Mouse (Mus musculus): ENCODE results near the gene Pias3. TPM values are rescaled to one million over a fixed set of nuclear protein-coding genes. Genes with fewer than 3 reads are reported as not detected.
"Not testable (repeated sequence)": the region's sequence is repeated elsewhere in the genome, so short reads cannot be mapped to it uniquely, and the experiment has no call there.

Gene Pias3
- total RNA-seq, 1 experiment from 2014 or later, result 29.4 TPM

- no peak for ATAC-seq (ENCODE audit: extremely low read depth, insufficient number of reproducible peaks, low FRiP score, poor library complexity, severe bottlenecking)
Observed at GRCm38 (mm10) chr3:96719173-96719572, 23.0 kb downstream of the Pias3 start.

DNA sequence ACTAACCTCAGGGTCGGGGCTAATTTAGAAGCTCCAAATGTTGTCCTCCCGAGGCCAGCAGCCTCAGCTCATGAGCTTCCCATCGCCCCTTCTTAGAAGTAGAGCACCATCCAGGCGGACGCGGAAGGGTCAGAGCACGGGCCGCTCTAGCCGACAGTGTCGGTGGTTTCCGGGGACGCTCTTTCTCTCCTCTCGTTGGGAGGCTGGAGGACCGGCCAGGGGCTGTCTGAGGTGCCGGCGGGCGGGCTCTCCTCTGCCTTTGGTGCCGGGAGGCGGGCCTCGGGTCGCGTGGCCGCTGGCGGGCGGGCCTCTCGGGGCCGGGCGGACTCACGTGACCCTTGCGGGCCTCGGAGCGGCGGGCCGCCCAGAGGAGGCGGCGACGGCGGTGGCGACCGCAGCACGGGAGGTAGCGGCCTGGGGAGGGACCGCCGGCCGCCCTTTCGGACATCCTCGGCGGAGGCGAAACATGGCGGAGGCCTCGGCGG lies 31.2 kb downstream of the Pias3 start, which contains the start of the genes Polr3c and Rnf115:
Gene Polr3c (minus strand): TSS at position 286 of the 485 bp plus-strand sequence.
Gene Rnf115 (plus strand): TSS at position 322 of the 485 bp plus-strand sequence.
- ATAC-seq (ENCODE audit: extremely low read depth, insufficient number of reproducible peaks, low FRiP score, poor library complexity, severe bottlenecking), result peak; percentile 97

DNA sequence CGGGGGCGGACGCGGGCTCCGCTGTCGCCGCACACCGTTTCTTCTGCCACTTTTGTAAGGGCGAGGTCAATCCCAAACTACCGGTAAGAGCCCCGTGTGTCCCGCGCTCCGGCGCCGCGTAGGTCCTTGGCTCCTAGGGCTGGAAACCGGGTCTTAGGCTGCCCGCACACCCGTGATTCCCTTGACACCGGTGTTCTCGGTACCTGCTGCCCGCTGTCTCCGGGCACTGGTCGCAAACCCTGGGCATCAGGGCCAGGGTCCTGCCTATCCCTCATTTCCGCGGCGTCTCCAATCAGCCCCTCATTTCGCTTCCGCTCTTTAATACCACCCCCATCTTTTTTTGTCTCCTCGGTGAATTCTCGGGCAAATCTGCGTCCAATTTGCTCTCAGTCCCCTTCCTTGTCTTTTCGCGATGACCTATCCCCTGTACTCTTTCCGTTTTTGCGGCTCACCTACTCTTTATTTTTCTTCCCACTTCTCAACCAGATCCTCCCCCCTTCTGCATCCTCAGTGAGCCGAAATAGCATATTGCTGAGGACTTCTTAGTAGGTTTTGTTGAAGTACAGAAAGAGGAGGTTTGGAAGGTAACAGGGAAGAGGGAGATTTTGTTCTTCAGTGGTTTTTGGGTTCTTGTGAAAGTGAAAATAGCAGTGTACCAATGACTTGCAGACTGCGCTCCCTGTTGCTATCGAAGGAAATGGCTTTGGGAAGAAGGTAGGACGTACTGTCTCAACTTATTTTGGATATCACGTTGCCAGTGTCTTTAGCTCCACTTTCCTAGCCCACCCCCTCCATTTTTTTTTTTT lies 31.8 kb downstream of the Pias3 start:
- no peak for ATAC-seq (ENCODE audit: extremely low read depth, insufficient number of reproducible peaks, low FRiP score, poor library complexity, severe bottlenecking)

DNA sequence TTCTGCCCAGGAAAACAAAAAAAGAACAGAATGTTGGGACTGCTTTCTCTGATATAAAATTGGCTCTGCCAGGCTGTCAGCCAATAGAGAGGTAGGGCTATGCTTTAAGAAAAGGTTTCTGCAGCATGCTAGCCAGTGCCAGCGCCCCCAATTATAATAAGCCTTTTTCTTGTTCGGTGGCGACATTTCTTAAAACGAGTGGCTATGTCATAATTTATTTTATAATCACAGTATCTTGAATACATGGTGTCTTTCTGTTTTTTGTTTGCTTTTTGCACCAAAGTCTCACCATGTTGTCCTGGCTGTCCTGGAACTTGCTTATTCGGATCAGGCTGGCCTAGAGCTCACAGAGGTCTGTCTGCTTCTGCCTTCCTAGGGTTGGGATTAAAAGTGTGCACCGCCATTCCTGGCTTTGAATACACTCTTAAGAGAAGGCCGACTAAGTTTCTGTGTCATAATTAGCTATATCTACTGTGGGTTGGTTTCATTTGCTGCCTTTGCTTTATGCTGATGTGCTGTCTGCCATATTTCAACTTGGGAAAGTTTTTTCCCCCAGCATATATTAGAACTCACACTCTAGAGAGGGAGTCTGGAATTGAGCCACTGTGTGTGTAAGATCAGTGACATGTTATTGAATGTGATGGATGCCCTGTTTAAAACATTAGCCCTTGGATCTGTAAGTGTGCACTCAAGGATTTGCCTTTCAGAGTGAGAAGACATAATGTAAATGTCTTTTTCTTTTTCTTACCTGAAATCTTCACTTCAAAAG lies 32.6 kb downstream of the Pias3 start:
- no peak for ATAC-seq (ENCODE audit: extremely low read depth, insufficient number of reproducible peaks, low FRiP score, poor library complexity, severe bottlenecking)

DNA sequence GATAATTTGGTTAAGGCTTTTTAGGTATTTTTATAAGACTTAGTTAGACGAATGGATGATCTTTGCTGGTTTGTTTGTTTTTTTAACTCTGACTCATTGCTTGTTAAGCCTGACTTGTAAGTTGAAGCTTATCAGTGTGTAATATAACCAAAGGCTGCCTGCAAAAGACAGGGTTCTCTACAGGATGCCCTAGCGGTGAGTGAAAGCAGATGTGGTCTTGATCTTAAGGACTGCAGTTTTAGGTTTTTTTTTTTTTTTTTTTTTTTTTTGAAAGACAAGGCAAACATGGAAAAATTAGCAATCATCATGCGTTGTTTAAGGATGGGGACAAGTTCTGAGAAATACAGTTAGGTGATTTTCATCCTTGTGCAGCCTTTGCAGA lies 33.2 kb downstream of the Pias3 start:
- no peak for ATAC-seq (ENCODE audit: extremely low read depth, insufficient number of reproducible peaks, low FRiP score, poor library complexity, severe bottlenecking)

GRCm38 (mm10) chr3:96730785-96731184 lies 34.6 kb downstream of the Pias3 start:
- ATAC-seq (ENCODE audit: extremely low read depth, insufficient number of reproducible peaks, low FRiP score, poor library complexity, severe bottlenecking), result no peak

DNA sequence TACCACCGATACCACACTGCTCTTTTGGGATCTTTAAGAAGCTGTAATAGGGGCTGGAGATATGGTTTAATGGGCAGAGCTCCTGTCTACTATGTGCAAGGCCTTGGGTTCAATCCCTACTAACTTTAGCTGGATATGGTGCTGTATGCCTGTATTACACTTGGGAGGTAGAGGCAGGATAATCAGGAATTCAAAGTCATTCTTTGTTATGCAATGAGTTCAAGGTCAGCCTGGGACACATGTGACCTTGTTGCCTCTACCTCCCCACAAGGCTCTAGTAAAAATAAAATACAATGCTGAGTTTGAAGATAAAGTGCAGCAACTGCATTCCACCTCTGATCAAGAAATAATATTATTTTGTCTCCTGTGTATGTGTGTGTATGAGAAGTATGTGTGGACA lies 37.8 kb downstream of the Pias3 start:
- no peak for ATAC-seq (ENCODE audit: extremely low read depth, insufficient number of reproducible peaks, low FRiP score, poor library complexity, severe bottlenecking)

- ATAC-seq (ENCODE audit: extremely low read depth, insufficient number of reproducible peaks, low FRiP score, poor library complexity, severe bottlenecking), result no peak
Observed at GRCm38 (mm10) chr3:96735200-96735599, 39.0 kb downstream of the Pias3 start.

DNA sequence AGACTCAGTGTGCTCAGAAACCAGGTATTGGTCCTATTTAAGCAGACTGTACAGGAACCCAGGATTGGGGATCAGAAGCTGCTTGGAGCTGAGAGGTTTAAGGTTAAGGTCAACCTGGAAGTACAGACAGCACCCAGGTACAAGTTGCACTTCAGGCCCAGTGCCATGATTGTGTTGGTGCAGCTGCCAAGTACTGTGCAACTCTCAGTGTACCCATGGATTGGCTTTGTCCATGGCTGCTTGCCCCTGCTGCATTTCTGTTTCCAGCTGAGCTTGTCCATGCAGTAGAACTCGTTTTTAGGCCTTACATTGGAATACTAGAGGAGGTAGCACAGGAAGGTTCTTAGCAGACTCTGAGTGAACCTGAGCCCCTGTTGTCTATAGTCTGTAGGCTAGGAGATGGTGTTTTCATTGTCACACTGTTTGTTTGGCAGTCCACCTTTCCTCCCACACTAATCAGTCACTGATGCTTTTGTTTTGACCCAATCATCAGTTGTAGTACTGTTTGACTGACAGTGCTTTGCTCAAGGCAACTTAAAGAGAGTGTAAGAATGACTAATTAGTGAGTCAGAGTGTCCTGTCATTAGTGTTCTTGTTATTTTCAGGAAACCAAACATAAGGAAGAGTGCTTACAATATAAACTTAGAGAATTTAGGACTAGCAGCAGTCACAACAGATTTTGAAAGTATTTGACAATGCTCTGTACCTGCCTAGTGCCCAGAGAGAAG lies 41.0 kb downstream of the Pias3 start:
- ATAC-seq (ENCODE audit: extremely low read depth, insufficient number of reproducible peaks, low FRiP score, poor library complexity, severe bottlenecking), result no peak

DNA sequence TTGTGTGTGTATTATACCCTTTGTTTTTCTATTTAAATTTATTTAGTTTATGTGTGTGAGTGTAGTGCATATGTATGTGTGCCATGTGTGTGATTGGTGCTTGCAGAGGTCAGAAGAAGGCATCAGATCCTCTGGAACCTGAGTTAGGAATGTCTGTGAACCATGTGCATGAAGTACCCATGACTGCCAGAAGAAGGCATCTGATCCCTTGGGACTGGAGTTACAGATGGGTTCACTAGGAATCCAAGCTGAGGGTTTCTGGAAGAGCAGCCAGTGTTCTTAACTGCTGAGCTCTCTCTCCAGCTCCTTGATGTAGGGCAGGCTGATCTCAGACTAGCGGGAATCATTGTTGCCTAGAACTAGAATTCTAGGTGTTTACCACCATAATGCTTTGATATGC lies 41.8 kb downstream of the Pias3 start:
- ATAC-seq (ENCODE audit: extremely low read depth, insufficient number of reproducible peaks, low FRiP score, poor library complexity, severe bottlenecking), result no peak

- ATAC-seq (ENCODE audit: extremely low read depth, insufficient number of reproducible peaks, low FRiP score, poor library complexity, severe bottlenecking), result not testable (repeated sequence)
Observed at GRCm38 (mm10) chr3:96740279-96740678, 44.1 kb downstream of the Pias3 start.

DNA sequence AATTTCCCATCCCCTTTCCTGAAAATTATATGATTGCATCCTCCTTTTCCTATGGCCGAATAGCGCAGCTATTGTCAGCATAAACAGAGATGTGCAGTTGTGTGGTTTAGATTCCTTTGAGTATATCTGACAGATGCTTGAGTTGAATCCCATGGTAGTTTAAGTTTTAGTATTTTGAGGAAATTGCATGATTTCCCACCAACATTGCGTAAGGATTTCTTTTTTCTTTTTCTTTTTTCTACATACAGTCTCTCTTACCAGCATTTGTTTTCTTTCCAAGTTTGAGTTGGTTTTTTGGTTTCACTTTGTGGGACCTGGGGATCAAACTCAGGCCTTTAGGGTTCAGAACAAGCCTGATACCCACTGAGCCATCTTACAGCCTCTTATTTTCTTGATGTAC lies 48.2 kb downstream of the Pias3 start:
- ATAC-seq (ENCODE audit: extremely low read depth, insufficient number of reproducible peaks, low FRiP score, poor library complexity, severe bottlenecking), result no peak

DNA sequence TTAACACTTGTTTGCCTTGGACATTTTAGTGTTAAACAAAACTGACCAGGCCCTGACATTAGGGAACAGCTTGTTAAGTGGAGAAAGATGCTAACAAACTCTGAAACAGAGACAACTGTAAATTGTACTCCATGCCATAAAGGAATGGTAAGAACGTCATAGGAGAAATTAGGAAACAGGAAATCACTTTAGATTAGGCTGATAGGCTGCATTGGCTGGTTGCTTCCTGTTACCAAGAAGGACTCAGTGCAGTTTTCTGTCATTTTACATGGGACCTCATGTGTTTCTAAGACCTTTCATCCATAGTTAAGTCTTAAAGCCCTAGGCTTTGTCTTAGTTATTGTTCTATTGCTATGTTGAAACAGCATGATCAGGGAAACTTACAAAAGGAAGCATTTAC lies 50.6 kb downstream of the Pias3 start:
- no peak for ATAC-seq (ENCODE audit: extremely low read depth, insufficient number of reproducible peaks, low FRiP score, poor library complexity, severe bottlenecking)

Other genes starting within 250 kb of the Pias3 start
- gene BC107364, start 244.1 kb upstream of the Pias3 start, total RNA-seq (2017), result not detected in 2 replicates
- not detected in 2 replicates for gene Hfe2, start 171.2 kb upstream of the Pias3 start, total RNA-seq (2017)
- gene Txnip, start 138.4 kb upstream of the Pias3 start, total RNA-seq (2017), result 1,984 and 2,044 TPM in 2 replicates
- gene Gm16253, start 119.4 kb upstream of the Pias3 start, total RNA-seq (2017), result not detected in 2 replicates
- 63.6 and 63.9 TPM in 2 replicates for gene Polr3gl, start 102.2 kb upstream of the Pias3 start, total RNA-seq (2017)
- gene Ankrd34a, start 99.7 kb upstream of the Pias3 start, total RNA-seq (2017), result not detected in 2 replicates
- 0.23 TPM in 1 of 2 replicates, not detected in the other for gene Lix1l, start 95.2 kb upstream of the Pias3 start, total RNA-seq (2017)
- gene Rbm8a, start 66.5 kb upstream of the Pias3 start, total RNA-seq (2017), result 29.0 and 39.9 TPM in 2 replicates
- gene Pex11b, start 61.0 kb upstream of the Pias3 start, total RNA-seq (2017), result 15.1 and 19.3 TPM in 2 replicates
- 0.25 TPM in 1 of 2 replicates, not detected in the other for gene Gm42957, start 60.9 kb upstream of the Pias3 start, total RNA-seq (2017)
- 0.25 and 0.35 TPM in 2 replicates for gene Itga10, start 50.8 kb upstream of the Pias3 start, total RNA-seq (2017)
- 0.25 and 1.0 TPM in 2 replicates for gene Ankrd35, start 26.3 kb upstream of the Pias3 start, total RNA-seq (2017)
- 1.2 TPM in 2 replicates for gene Nudt17, start 12.2 kb downstream of the Pias3 start, total RNA-seq (2017)
- gene Polr3c, start 31.2 kb downstream of the Pias3 start, total RNA-seq (2017), result 35.7 and 38.3 TPM in 2 replicates
- gene Rnf115, start 31.3 kb downstream of the Pias3 start, total RNA-seq (2017), result 90.6 and 95.0 TPM in 2 replicates
- gene Pdzk1, start 132.9 kb downstream of the Pias3 start, total RNA-seq (2017), result 0.12 TPM in 1 of 2 replicates, not detected in the other
- 0.25 and 1.2 TPM in 2 replicates for gene Cd160, start 133.0 kb downstream of the Pias3 start, total RNA-seq (2017)
- not detected in 2 replicates for gene Gja5, start 208.3 kb downstream of the Pias3 start, total RNA-seq (2017)
- gene Gpr89, start 209.0 kb downstream of the Pias3 start, total RNA-seq (2017), result 6.5 and 7.7 TPM in 2 replicates
- gene Gja8, start 229.6 kb downstream of the Pias3 start, total RNA-seq (2017), result not detected in 2 replicates